Mouse (Mus musculus) retina, embryonic 14.5 days (tissue): ENCODE measurements at regions not wholly inside any gene's neighbourhood (a gene's known extent, or its start where the extent isn't known, plus 50 kb on each side); places are given as distances from the start of the nearest gene placed in this dataset.

Experiments used
- DNase-seq: peaks from one replicate; pipeline ENCODE4 v3.0.0-alpha.2; 2015; ENCODE audit warnings: low spot score

DNA sequence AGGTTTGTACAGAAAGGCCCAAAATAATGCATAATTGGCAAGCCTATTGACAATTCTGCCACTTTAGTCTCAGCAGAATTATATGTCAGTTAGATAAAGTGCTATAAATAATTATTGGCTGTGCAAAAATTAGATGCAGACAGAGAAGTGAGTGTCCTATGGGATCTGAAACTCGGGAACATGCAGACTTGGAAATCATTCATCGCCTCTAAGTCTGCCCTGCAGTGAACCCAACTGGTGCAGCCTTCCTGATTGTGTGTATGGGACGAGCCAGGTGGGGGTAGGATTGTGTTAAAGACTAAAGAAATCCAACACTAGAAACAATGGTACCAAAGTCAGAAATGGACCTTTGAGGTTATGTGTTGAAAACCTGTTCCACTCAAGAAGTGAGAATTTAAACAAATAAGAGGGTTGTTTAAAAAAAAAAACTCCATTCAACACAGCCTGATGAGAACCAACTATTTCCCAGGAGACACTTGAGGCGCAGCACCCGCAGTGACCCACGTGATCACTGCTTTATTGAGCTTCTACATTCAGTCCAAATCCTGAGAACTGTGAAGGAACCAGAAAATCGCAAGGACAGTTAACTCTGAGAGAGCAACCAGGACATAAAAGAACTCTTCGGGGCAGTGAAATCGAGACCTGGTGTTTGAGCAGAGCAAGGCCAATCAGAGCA, 57.4 kb upstream of the Acsl1 start:
- no peak for DNase-seq

DNA sequence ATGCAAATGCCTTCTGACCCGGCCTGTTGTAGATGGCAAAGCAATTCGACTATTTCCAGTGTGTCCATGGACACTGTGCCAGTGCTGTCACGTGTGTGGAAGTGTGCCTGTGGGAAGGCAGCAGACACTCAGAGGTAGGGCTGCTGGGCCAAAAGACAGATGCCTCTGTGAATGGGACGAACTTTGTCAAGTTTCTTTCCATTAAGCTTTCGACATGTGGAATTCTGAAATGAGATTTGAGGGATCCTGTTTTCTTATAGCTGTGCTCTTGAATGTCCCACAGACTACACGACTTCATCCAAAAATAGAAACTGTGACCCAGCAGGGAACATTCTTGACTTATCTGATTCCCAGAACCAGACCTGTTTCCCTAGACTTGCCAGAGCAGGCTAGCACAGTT, 56.0 kb upstream of the Acsl1 start:
- no peak for DNase-seq

- no peak for DNase-seq
Measured at GRCm38 (mm10) chr8:46419402-46419801, 51.4 kb upstream of the Acsl1 start.

DNA sequence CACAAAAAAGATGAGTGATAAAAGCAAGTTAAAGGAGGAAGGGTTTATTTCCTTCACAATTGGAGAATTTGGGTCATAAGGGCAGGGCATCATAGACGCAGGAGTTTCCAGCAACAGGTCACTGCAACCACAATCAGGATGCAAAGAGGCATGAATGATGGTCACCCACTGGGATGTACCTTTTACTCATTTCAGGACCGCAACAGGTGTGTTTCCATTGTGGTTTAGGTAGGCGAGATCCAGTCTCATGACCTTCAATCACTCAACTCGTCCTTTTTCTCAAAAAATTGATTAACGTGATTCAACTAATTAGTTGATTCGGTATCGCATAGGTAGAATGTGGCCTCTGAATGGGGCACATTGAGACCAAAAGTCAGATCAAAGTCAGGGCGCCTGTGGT, 50.4 kb upstream of the Acsl1 start:
- DNase-seq = no peak
